Comparison of ENCODE assay signal across 20 mouse cellular contexts in the genomic region with DNA sequence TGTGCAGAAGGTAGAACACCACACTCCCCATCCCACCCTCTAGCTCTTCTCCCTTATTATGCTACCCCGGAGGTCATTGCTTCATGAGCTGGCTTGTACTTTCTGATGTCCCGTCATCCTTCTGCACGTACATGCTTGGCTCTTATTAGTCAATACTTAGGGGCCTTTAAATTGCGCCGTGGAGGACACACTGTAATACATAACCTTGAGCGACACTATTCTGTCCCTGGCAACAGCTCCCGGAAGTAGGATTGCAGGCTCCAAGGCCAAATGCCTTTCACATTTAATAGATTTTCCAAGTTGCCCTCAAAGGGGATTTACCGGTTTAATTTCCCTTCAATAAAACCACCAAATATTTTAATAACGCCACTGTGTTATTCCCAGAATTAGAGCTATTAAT.
"Had no signal": no experiment of that assay in that cellular context is flagged by ENCODE, and none has a peak within 500 bp of the region (broad histone marks: within the 10 kb centered on the region; RNA-seq: fewer than 3 reads in every experiment).

No protein-coding gene starts in this region.

- H3K9ac ChIP-seq: liver, postnatal 0 days; lung, embryonic 15.5 days; midbrain, embryonic 13.5 days; midbrain, embryonic 15.5 days; neural tube, embryonic 12.5 days; neural tube, embryonic 15.5 days; stomach, embryonic 15.5 days had no signal

- H3K27me3 ChIP-seq: lung, embryonic 15.5 days; megakaryocyte, embryonic 14.5 days; midbrain, embryonic 13.5 days; midbrain, embryonic 15.5 days; neural tube, embryonic 12.5 days; neural tube, embryonic 15.5 days; stomach, embryonic 15.5 days had no signal

- H3K4me2 ChIP-seq: lung, embryonic 15.5 days; midbrain, embryonic 11.5 days; midbrain, embryonic 13.5 days; midbrain, embryonic 15.5 days; neural tube, embryonic 12.5 days; neural tube, embryonic 15.5 days; stomach, embryonic 15.5 days had no signal

- H3K9me3 ChIP-seq: lung, embryonic 15.5 days; midbrain, embryonic 15.5 days; neural tube, embryonic 12.5 days; neural tube, embryonic 15.5 days; stomach, embryonic 15.5 days had no signal

- ATAC-seq: liver, postnatal 0 days; lung, postnatal 0 days; midbrain, embryonic 13.5 days; midbrain, embryonic 15.5 days had no signal

- H3K4me3 ChIP-seq: lung, embryonic 15.5 days; megakaryocyte, embryonic 14.5 days; midbrain, embryonic 13.5 days; midbrain, embryonic 15.5 days; myocyte; neural tube, embryonic 12.5 days; neural tube, embryonic 15.5 days; stomach, embryonic 15.5 days had no signal

- H3K27ac ChIP-seq: lung, embryonic 15.5 days; macrophage; midbrain, embryonic 13.5 days; midbrain, embryonic 15.5 days; neural tube, embryonic 12.5 days; neural tube, embryonic 15.5 days; stomach, embryonic 15.5 days; stomach, postnatal 0 days had no signal

- H3K36me3 ChIP-seq: lung, embryonic 15.5 days; midbrain, embryonic 13.5 days; midbrain, embryonic 15.5 days; neural tube, embryonic 12.5 days; neural tube, embryonic 15.5 days; stomach, embryonic 15.5 days had no signal

- DNase-seq: liver, postnatal 0 days; lung, adult 2 months; lung, postnatal 14 days; lung, postnatal 36 days; right cerebral cortex, postnatal 14 days; thymus, adult 2 months; thymus, postnatal 25 days; thymus, postnatal 4 days had no signal

- H3K4me1 ChIP-seq: lung, embryonic 15.5 days; megakaryocyte, embryonic 14.5 days; midbrain, embryonic 13.5 days; midbrain, embryonic 15.5 days; neural tube, embryonic 12.5 days; neural tube, embryonic 15.5 days; stomach, embryonic 15.5 days had no signal
